Mouse (Mus musculus) liver, postnatal 0 days (tissue): ENCODE results near the gene Wdr59.

Experiments used
- CTCF ChIP-seq: sonication (generic); IDR thresholded peaks from 2 replicates; pipeline ENCODE4 v1.5.1; 2016; ENCODE audit warnings: antibody characterized with exemption, low read depth
- EP300 ChIP-seq: IDR thresholded peaks from 2 replicates; pipeline ENCODE4 v1.6.1; 2016; ENCODE audit warnings: antibody characterized with exemption, low read depth, mild to moderate bottlenecking

- TF ChIP-seq CTCF (peak; percentile 57), EP300 (no peak)
Measured at GRCm38 (mm10) chr8:111403391-111403790, 118.5 kb downstream of the Wdr59 start.
